Mouse (Mus musculus) stomach, adult 2 months (tissue): ENCODE data around the gene Tas2r129. TPM values are rescaled to one million over a fixed set of nuclear protein-coding genes. Genes with fewer than 3 reads are reported as not detected.

Experiments used
- polyA plus RNA-seq: library from polyadenylated mRNA; depleted of rRNA; stranded (reverse); fragments of >200 nt; gene quantifications from 2 replicates; pipeline ENCODE4 v1.2.3, GENCODE M21; 2012; rRNA removed

The Tas2r129 gene
- not detected in 2 replicates for polyA plus RNA-seq

DNA sequence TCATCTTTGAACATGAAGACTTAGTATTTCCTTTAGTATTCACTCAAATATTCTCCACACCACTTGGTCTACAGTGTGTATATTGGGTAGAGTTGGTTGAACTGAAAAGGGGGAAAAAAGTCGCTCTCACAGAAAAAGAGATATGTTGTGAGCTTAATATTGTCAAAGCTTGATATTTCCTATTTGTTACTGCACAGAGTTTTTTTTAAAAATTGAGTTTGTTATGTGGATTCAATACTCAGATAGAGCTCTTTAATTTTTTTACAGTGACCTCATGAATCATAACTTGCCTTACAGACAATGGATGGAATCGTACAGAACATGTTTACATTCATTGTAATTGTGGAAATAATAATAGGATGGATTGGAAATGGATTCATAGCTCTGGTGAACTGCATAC lies at the start of gene Tas2r129:
Gene Tas2r129 (plus strand): TSS at position 301 of the 400 bp plus-strand sequence.

DNA sequence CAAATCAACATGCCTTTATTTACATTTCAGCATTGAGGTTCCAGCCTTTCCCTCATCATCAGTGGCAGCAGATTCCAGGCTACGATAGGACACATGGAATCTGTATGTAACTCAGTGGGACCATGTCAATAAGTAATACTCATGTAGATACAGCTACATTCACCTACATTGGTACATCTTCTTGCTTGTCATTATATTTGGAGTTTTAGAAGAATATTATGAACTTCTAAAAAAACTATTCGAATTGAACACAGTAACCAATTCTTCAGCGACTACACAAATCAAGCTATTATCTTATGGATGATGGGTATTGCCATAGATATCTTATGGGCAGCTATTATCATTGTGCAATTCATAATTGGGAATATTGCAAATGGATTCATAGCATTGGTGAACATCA lies 41.6 kb upstream of the Tas2r129 start, which contains the start of gene Tas2r125:
Gene Tas2r125 (plus strand): TSS at position 301 of the 400 bp plus-strand sequence.

DNA sequence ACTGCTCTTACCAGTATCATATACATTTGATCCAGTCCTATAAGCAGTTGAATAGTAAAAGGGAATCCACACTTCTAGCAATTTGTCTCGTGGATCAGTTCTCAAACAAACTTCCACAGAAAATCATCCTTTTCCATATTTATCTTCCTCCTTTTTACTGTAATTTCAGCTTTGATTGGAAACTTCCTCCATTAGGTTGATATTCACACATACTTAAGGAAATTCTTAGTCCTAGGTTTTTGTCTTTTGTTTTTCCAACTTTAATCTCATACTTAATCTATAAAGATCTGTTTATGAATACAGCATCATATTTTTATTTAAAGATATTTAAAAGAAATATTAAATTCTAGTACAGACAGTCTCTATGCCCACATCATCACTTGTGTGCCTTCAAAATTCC lies 6.9 kb downstream of the Tas2r129 start, which contains the start of gene Tas2r131:
Gene Tas2r131 (minus strand): TSS at position 101 of the 400 bp plus-strand sequence.

DNA sequence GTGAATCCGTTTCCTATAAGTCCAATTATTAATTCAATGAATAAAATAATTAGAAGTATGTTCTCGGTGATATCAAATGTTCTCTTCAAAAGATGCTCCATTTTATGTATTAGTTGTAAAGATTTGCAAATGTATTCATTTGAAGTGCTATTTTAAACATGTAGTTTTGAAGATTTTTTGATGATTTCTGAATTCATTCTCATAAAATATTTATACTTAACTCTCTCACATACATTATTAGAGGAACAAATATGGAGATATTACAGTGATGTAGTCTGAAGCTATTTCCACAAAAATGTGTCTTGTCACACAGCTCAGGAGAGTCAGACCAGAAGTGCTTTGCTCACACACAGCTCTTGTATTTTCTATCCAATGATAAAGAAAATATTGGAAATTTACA lies 30.0 kb downstream of the Tas2r129 start, which contains the start of gene Tas2r109:
Gene Tas2r109 (minus strand): TSS at position 101 of the 400 bp plus-strand sequence.

Other genes with a start within 250 kb of the Tas2r129 start
- gene Tas2r122, start 239.2 kb upstream of the Tas2r129 start, polyA plus RNA-seq = not detected in 2 replicates
- gene Tas2r115, start 213.1 kb upstream of the Tas2r129 start, polyA plus RNA-seq = not detected in 2 replicates
- not detected in 2 replicates for gene Tas2r124, start 196.4 kb upstream of the Tas2r129 start, polyA plus RNA-seq
- gene Tas2r102, start 189.0 kb upstream of the Tas2r129 start, polyA plus RNA-seq = not detected in 2 replicates
- not detected in 2 replicates for gene Tas2r136, start 172.9 kb upstream of the Tas2r129 start, polyA plus RNA-seq
- gene Tas2r117, start 148.3 kb upstream of the Tas2r129 start, polyA plus RNA-seq = not detected in 2 replicates
- gene Tas2r123, start 104.0 kb upstream of the Tas2r129 start, polyA plus RNA-seq = not detected in 2 replicates
- gene Tas2r116, start 95.7 kb upstream of the Tas2r129 start, polyA plus RNA-seq = not detected in 2 replicates
- gene Tas2r110, start 83.1 kb upstream of the Tas2r129 start, polyA plus RNA-seq = not detected in 2 replicates
- not detected in 2 replicates for gene Tas2r113, start 58.1 kb upstream of the Tas2r129 start, polyA plus RNA-seq
- not detected in 2 replicates for gene Tas2r125, start 41.5 kb upstream of the Tas2r129 start, polyA plus RNA-seq
- not detected in 2 replicates for gene Tas2r131, start 6.8 kb downstream of the Tas2r129 start, polyA plus RNA-seq
- not detected in 2 replicates for gene Tas2r109, start 29.9 kb downstream of the Tas2r129 start, polyA plus RNA-seq
- gene Tas2r103, start 86.0 kb downstream of the Tas2r129 start, polyA plus RNA-seq = not detected in 2 replicates
- gene Tas2r140, start 104.7 kb downstream of the Tas2r129 start, polyA plus RNA-seq = not detected in 2 replicates
- 48.9 and 110 TPM in 2 replicates for gene Smim10l1, start 153.8 kb downstream of the Tas2r129 start, polyA plus RNA-seq